Comparison of ENCODE assay signal across 8 mouse cellular contexts in the genomic region with DNA sequence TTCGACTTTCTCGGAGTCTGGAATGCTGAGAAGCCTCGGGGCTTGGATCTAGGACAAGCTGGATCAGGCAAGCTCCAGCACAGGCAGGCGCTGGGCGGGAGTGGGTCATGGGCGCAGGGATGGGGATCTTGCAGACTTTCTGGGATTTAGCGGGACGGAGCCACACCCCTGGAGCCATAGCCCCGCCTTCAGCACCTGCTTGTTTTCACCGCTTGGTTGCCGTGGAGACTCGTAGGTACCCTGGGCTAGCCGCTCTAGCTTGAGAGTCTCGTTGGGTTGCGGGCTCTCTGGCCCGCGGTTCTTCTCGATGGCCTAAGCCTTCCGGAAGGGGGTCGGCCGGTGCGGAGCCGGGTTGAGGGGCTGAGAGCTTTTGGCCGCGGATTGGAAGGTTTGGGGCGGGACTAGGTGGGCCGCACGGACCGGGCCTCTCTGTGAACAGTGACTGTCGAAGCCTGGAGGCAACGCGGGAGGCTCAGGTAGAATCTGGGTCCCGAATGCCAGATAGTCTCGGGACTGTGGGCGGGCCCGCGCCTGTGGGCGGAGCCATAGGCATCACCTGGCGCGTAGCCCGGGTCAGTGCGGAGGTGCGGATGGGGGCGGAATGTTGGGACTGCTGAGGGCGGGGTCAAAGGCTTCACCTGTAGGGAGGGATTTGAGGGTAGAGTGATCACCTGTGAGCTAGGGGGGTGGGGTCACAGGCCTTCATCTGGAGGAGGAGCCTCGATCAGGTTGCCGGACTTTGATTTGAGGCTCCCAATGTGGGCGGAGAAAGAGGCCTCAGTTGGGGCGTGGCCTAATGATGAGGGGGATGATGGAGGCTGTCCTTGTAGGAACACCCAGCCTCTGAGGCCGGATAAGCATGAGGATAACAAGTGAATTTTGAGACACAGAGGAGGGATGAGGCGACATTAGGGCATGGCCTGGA. TPM values are rescaled to one million over a fixed set of nuclear protein-coding genes. Genes with fewer than 3 reads are reported as not detected.
DNase-seq lines count a peak whose midpoint lies in the region; ATAC-seq and TF ChIP-seq lines count a peak whose summit lies in the region.

No protein-coding gene starts in this region.

- peaks cover 28% of the 10 kb centered on the region for H3K27me3 ChIP-seq in E14TG2a.4 (ENCODE audit: insufficient read depth, low read length)
- H3K27me3 ChIP-seq in forebrain, embryonic 14.5 days (replicated peaks; ENCODE audit: control insufficient read depth, insufficient read depth, low read length): no peaks in the 10 kb centered on the region
- H3K27me3 ChIP-seq in heart, postnatal 0 days (ENCODE audit: control insufficient read depth, insufficient read depth, low read length): no peaks in the 10 kb centered on the region
- peaks cover 64% of the 10 kb centered on the region for H3K27me3 ChIP-seq in liver, embryonic 12.5 days (replicated peaks)
- no peaks in the 10 kb centered on the region for H3K27me3 ChIP-seq in splenic B cell, adult 2 months (ENCODE audit: control insufficient read depth, insufficient read depth, low read length, poor library complexity, severe bottlenecking)

- WGBS in forebrain, embryonic 14.5 days: under 1% methylated on average over 50 of the region's 51 CpGs
- WGBS in heart, postnatal 0 days: 2% methylated on average over 51 of the region's 51 CpGs
- 3% methylated on average over 51 of the region's 51 CpGs for WGBS in liver, embryonic 12.5 days (ENCODE audit: insufficient replicate concordance)

- peak overlapping the region; percentile 79 for H3K27ac ChIP-seq in forebrain, embryonic 14.5 days (ENCODE audit: low read depth, low read length)
- peak overlapping the region; percentile 94 for H3K27ac ChIP-seq in heart, postnatal 0 days (ENCODE audit: low read depth)
- no peak overlapping the region for H3K27ac ChIP-seq in liver, embryonic 12.5 days

- H3K9ac ChIP-seq in forebrain, embryonic 14.5 days (ENCODE audit: low read length): peak overlapping the region; percentile 75
- peak overlapping the region; percentile 50 for H3K9ac ChIP-seq in heart, postnatal 0 days (replicated peaks; ENCODE audit: low read depth, low read length)
- no peak overlapping the region for H3K9ac ChIP-seq in liver, embryonic 12.5 days

- peak; percentile 78 for ATAC-seq in forebrain, embryonic 14.5 days
- peak; percentile 62 for ATAC-seq in heart, postnatal 0 days (ENCODE audit: insufficient read depth, low read depth)
- ATAC-seq in liver, embryonic 12.5 days: peak; percentile 66

- H3K4me3 ChIP-seq in E14TG2a.4 (replicated peaks; ENCODE audit: low read length): peak overlapping the region; percentile 92
- H3K4me3 ChIP-seq in forebrain, embryonic 14.5 days (ENCODE audit: low read depth, low read length): peak overlapping the region; percentile 64
- peak overlapping the region; percentile 67 for H3K4me3 ChIP-seq in heart, postnatal 0 days (ENCODE audit: low read depth, low read length)
- peak overlapping the region; percentile 55 for H3K4me3 ChIP-seq in liver, embryonic 12.5 days

- no peak for TF ChIP-seq EP300 in heart, postnatal 0 days (IDR thresholded peaks at IDR 0.05; ENCODE audit: low read depth)

- TF ChIP-seq CTCF in E14TG2a.4 (conservative IDR thresholded peaks at IDR 0.05; ENCODE audit: low read length): no peak
- no peak for TF ChIP-seq CTCF in heart, postnatal 0 days (IDR thresholded peaks at IDR 0.05; ENCODE audit: low read depth)

- H3K4me2 ChIP-seq in forebrain, embryonic 14.5 days (ENCODE audit: low read length): peak overlapping the region; percentile 81
- peak overlapping the region; percentile 66 for H3K4me2 ChIP-seq in heart, postnatal 0 days (ENCODE audit: low read depth, low read length)
- peak overlapping the region; percentile 80 for H3K4me2 ChIP-seq in liver, embryonic 12.5 days

- no peaks in the 10 kb centered on the region for H3K9me3 ChIP-seq in E14TG2a.4 (ENCODE audit: low read length)
- no peaks in the 10 kb centered on the region for H3K9me3 ChIP-seq in forebrain, embryonic 14.5 days (replicated peaks; ENCODE audit: control insufficient read depth, low read length)
- no peaks in the 10 kb centered on the region for H3K9me3 ChIP-seq in heart, postnatal 0 days (replicated peaks; ENCODE audit: control insufficient read depth, low read length)
- 0 out of 2 replicates have a peak, but pooled peaks cover under 1% of the 10 kb centered on the region for H3K9me3 ChIP-seq in liver, embryonic 12.5 days (replicated peaks)

- H3K4me1 ChIP-seq in E14TG2a.4 (replicated peaks; ENCODE audit: low read depth, low read length): peaks cover 59% of the 10 kb centered on the region
- peaks cover 23% of the 10 kb centered on the region for H3K4me1 ChIP-seq in forebrain, embryonic 14.5 days (ENCODE audit: control insufficient read depth, insufficient read depth, low read length)
- peaks cover 29% of the 10 kb centered on the region for H3K4me1 ChIP-seq in heart, postnatal 0 days (ENCODE audit: control insufficient read depth, insufficient read depth)
- peaks cover 21% of the 10 kb centered on the region for H3K4me1 ChIP-seq in liver, embryonic 12.5 days

- peak; percentile 98 for DNase-seq in cerebellum, adult 11-12 months
- peak; percentile 95 for DNase-seq in forebrain, embryonic 14.5 days (ENCODE audit: low spot score)
- DNase-seq in heart, postnatal 0 days (ENCODE audit: low spot score): peak; percentile 65
- peak; percentile 95 to 98 for DNase-seq in kidney, postnatal 25 days
- peak; percentile 76 for DNase-seq in naive thymus-derived CD4-positive, alpha-beta T cell, adult 2 months (ENCODE audit: low read depth)
- DNase-seq in splenic B cell, adult 2 months (ENCODE audit: low read depth, low spot score): peak; percentile 89

- no peaks in the 10 kb centered on the region for H3K36me3 ChIP-seq in E14TG2a.4 (ENCODE audit: insufficient read depth, low read length)
- no peaks in the 10 kb centered on the region for H3K36me3 ChIP-seq in forebrain, embryonic 14.5 days (ENCODE audit: control insufficient read depth, insufficient read depth, low read length)
- no peaks in the 10 kb centered on the region for H3K36me3 ChIP-seq in heart, postnatal 0 days (replicated peaks; ENCODE audit: control insufficient read depth, insufficient read depth, low read length)
- no peaks in the 10 kb centered on the region for H3K36me3 ChIP-seq in liver, embryonic 12.5 days
- no peaks in the 10 kb centered on the region for H3K36me3 ChIP-seq in splenic B cell, adult 2 months (ENCODE audit: control insufficient read depth, insufficient read depth, low read length, poor library complexity, severe bottlenecking)

RNA-seq across cellular contexts. Expression of a gene that starts 0.9 kb away (rescaled TPM):
- 25.8 and 31.5 TPM in 2 replicates for polyA plus RNA-seq in forebrain, embryonic 14.5 days (2014; fragmentation: Nextera tagmentation; extraction: Ambion mirVana)
- total RNA-seq in heart, postnatal 0 days (2014; rRNA removed; ENCODE audit: low replicate concordance): 68.4 and 178 TPM in 2 replicates
- 62.1 and 68.5 TPM in 2 replicates for polyA plus RNA-seq in heart, postnatal 0 days (2015; fragmentation: Nextera tagmentation; extraction: Ambion mirVana)
- polyA plus RNA-seq in liver, embryonic 12.5 days (2016; fragmentation: Nextera tagmentation; extraction: Ambion mirVana): 4.1 and 4.4 TPM in 2 replicates

RNA-seq across cellular contexts. Expression of a gene that starts 3.2 kb away (rescaled TPM):
- polyA plus RNA-seq in forebrain, embryonic 14.5 days (2014; fragmentation: Nextera tagmentation; extraction: Ambion mirVana): not detected in 2 replicates
- 0.50 TPM in 1 of 2 replicates, not detected in the other for total RNA-seq in heart, postnatal 0 days (2014; rRNA removed; ENCODE audit: low replicate concordance)
- polyA plus RNA-seq in heart, postnatal 0 days (2015; fragmentation: Nextera tagmentation; extraction: Ambion mirVana): 0.12 TPM in 2 replicates
- polyA plus RNA-seq in liver, embryonic 12.5 days (2016; fragmentation: Nextera tagmentation; extraction: Ambion mirVana): 0.32 and 0.36 TPM in 2 replicates

RNA-seq across cellular contexts. Expression of a gene that starts 11.0 kb away (rescaled TPM):
- polyA plus RNA-seq in forebrain, embryonic 14.5 days (2014; fragmentation: Nextera tagmentation; extraction: Ambion mirVana): not detected in 2 replicates
- 0.08 TPM in 1 of 2 replicates, not detected in the other for total RNA-seq in heart, postnatal 0 days (2014; rRNA removed; ENCODE audit: low replicate concordance)
- polyA plus RNA-seq in heart, postnatal 0 days (2015; fragmentation: Nextera tagmentation; extraction: Ambion mirVana): 0.23 and 0.37 TPM in 2 replicates
- polyA plus RNA-seq in liver, embryonic 12.5 days (2016; fragmentation: Nextera tagmentation; extraction: Ambion mirVana): 0.61 and 0.75 TPM in 2 replicates

RNA-seq across cellular contexts. Expression of a gene that starts 22.3 kb away (rescaled TPM):
- 233 and 279 TPM in 2 replicates for polyA plus RNA-seq in forebrain, embryonic 14.5 days (2014; fragmentation: Nextera tagmentation; extraction: Ambion mirVana)
- total RNA-seq in heart, postnatal 0 days (2014; rRNA removed; ENCODE audit: low replicate concordance): 333 and 425 TPM in 2 replicates
- 210 and 212 TPM in 2 replicates for polyA plus RNA-seq in heart, postnatal 0 days (2015; fragmentation: Nextera tagmentation; extraction: Ambion mirVana)
- polyA plus RNA-seq in liver, embryonic 12.5 days (2016; fragmentation: Nextera tagmentation; extraction: Ambion mirVana): 138 and 144 TPM in 2 replicates

RNA-seq across cellular contexts. Expression of a gene that starts 26.9 kb away (rescaled TPM):
- 65.7 and 71.6 TPM in 2 replicates for polyA plus RNA-seq in forebrain, embryonic 14.5 days (2014; fragmentation: Nextera tagmentation; extraction: Ambion mirVana)
- total RNA-seq in heart, postnatal 0 days (2014; rRNA removed; ENCODE audit: low replicate concordance): 47.6 and 61.5 TPM in 2 replicates
- 54.4 and 55.3 TPM in 2 replicates for polyA plus RNA-seq in heart, postnatal 0 days (2015; fragmentation: Nextera tagmentation; extraction: Ambion mirVana)
- 39.2 and 42.7 TPM in 2 replicates for polyA plus RNA-seq in liver, embryonic 12.5 days (2016; fragmentation: Nextera tagmentation; extraction: Ambion mirVana)
